Mouse (Mus musculus) kidney, embryonic 15.5 days (tissue): ENCODE measurements around the gene Tmem63a. TPM values are rescaled to one million over a fixed set of nuclear protein-coding genes. Genes with fewer than 3 reads are reported as not detected.

Experiments used
- ATAC-seq: fragments of 200-750 bp; cut with Nextera tagmentation; replicated peaks from 2 replicates; pipeline ENCODE4 v1.8.0; 2017; ENCODE audit warnings: moderate TSS enrichment; ENCODE audit not compliant: low FRiP score
- H3K27ac ChIP-seq: fragments of 300-500 bp; sonication (generic); 2 replicates; pipeline ENCODE4 v1.5.1; 2015; ENCODE audit warnings: mild to moderate bottlenecking, inconsistent platforms
- H3K27me3 ChIP-seq: fragments of 300-500 bp; sonication (generic); 2 replicates; pipeline ENCODE4 v1.6.1; 2015; ENCODE audit warnings: inconsistent platforms
- H3K36me3 ChIP-seq: fragments of 300-500 bp; sonication (generic); 2 replicates; pipeline ENCODE4 v1.6.1; 2015; ENCODE audit warnings: inconsistent platforms
- H3K4me1 ChIP-seq: fragments of 300-500 bp; sonication (generic); 2 replicates; pipeline ENCODE4 v1.6.1; 2015; ENCODE audit warnings: inconsistent platforms
- H3K4me2 ChIP-seq: fragments of 300-500 bp; sonication (generic); 2 replicates; pipeline ENCODE4 v1.6.1; 2015; ENCODE audit warnings: moderate library complexity, mild to moderate bottlenecking, inconsistent platforms
- H3K4me3 ChIP-seq: fragments of 300-500 bp; sonication (generic); replicated peaks from 2 replicates; pipeline ENCODE4 v1.5.1; 2015; ENCODE audit warnings: mild to moderate bottlenecking, inconsistent platforms
- H3K9ac ChIP-seq: fragments of 300-500 bp; sonication (generic); 2 replicates; pipeline ENCODE4 v1.6.1; 2015; ENCODE audit warnings: mild to moderate bottlenecking, inconsistent platforms
- H3K9me3 ChIP-seq: fragments of 300-500 bp; sonication (generic); replicated peaks from 2 replicates; pipeline ENCODE4 v1.6.1; 2016; ENCODE audit warnings: inconsistent platforms
- WGBS: fragments of 180-500 bp; shearing (Covaris S2); methylation state at CpG from one replicate; pipeline ENCODE4 v1.1.7; 2015; ENCODE audit warnings: mixed read lengths; 5-methylcytosine and 5-hydroxymethylcytosine counted together
- polyA plus RNA-seq: library from polyadenylated mRNA; unstranded; fragments of >200 nt; fragmentation: Nextera tagmentation; extraction: Ambion mirVana; gene quantifications from 2 replicates; pipeline ENCODE4 v1.2.1, GENCODE M21; 2015

Gene Tmem63a
- polyA plus RNA-seq, 1 experiment from 2014 or later, result 12.5 TPM

GRCm38 (mm10) chr1:181001217-181001616 is 59.1 kb downstream of the Tmem63a start:
- Histone ChIP-seq H3K4me3 (no peak overlapping the region), H3K27me3 (no peaks in the 10 kb centered on the region), H3K9me3 (no peaks in the 10 kb centered on the region), H3K4me2 (no peak overlapping the region), H3K36me3 (no peaks in the 10 kb centered on the region), H3K9ac (no peak overlapping the region), H3K27ac (peak overlapping the region; percentile 46; the same call in 1 of the 2 replicates), H3K4me1 (peaks cover 22% of the 10 kb centered on the region)
- ATAC-seq, result no peak
- 85% methylated on average over 3 of the region's 3 CpGs for WGBS

- Histone ChIP-seq H3K4me2 (no peak overlapping the region), H3K27ac (no peak overlapping the region), H3K36me3 (no peaks in the 10 kb centered on the region), H3K9ac (no peak overlapping the region), H3K4me3 (no peak overlapping the region), H3K9me3 (no peaks in the 10 kb centered on the region), H3K4me1 (peaks cover 22% of the 10 kb centered on the region), H3K27me3 (no peaks in the 10 kb centered on the region)
- no peak for ATAC-seq
- 97% methylated on average over 3 of the region's 3 CpGs for whole genome bisulfite sequencing
These were observed 59.5 kb downstream of the Tmem63a start for GRCm38 (mm10) chr1:181001621-181002020.

GRCm38 (mm10) chr1:181003790-181004189 is 61.6 kb downstream of the Tmem63a start:
- no peak for ATAC-seq
- no peak overlapping the region for H3K4me2 ChIP-seq
- peaks cover 22% of the 10 kb centered on the region for H3K4me1 ChIP-seq
- H3K9me3 ChIP-seq, result no peaks in the 10 kb centered on the region
- 78% methylated on average over 2 of the region's 2 CpGs for WGBS
- H3K27ac ChIP-seq, result no peak overlapping the region
- H3K27me3 ChIP-seq, result no peaks in the 10 kb centered on the region
- no peak overlapping the region for H3K4me3 ChIP-seq
- no peaks in the 10 kb centered on the region for H3K36me3 ChIP-seq
- H3K9ac ChIP-seq, result no peak overlapping the region

GRCm38 (mm10) chr1:181005331-181005730 is 63.2 kb downstream of the Tmem63a start:
- Histone ChIP-seq H3K36me3 (no peaks in the 10 kb centered on the region), H3K27me3 (no peaks in the 10 kb centered on the region), H3K4me3 (no peak overlapping the region), H3K9ac (no peak overlapping the region), H3K9me3 (no peaks in the 10 kb centered on the region), H3K4me1 (peaks cover 17% of the 10 kb centered on the region), H3K27ac (no peak overlapping the region), H3K4me2 (no peak overlapping the region)
- 79% methylated on average over 8 of the region's 8 CpGs for WGBS
- ATAC-seq, result no peak

GRCm38 (mm10) chr1:181007831-181008230 is 65.7 kb downstream of the Tmem63a start:
- no peak for ATAC-seq
- Histone ChIP-seq H3K9ac (no peak overlapping the region), H3K27ac (no peak overlapping the region), H3K9me3 (no peaks in the 10 kb centered on the region), H3K4me2 (no peak overlapping the region), H3K4me1 (peaks cover 18% of the 10 kb centered on the region), H3K4me3 (no peak overlapping the region), H3K27me3 (no peaks in the 10 kb centered on the region), H3K36me3 (no peaks in the 10 kb centered on the region)
- 84% methylated on average over 6 of the region's 6 CpGs for WGBS

GRCm38 (mm10) chr1:181008266-181008665 is 66.1 kb downstream of the Tmem63a start:
- Histone ChIP-seq H3K4me2 (no peak overlapping the region), H3K36me3 (no peaks in the 10 kb centered on the region), H3K27me3 (no peaks in the 10 kb centered on the region), H3K9me3 (no peaks in the 10 kb centered on the region), H3K27ac (no peak overlapping the region), H3K4me1 (peaks cover 18% of the 10 kb centered on the region), H3K4me3 (no peak overlapping the region), H3K9ac (no peak overlapping the region)
- ATAC-seq, result no peak
- WGBS, result 90% methylated on average over 2 of the region's 2 CpGs

- no peaks in the 10 kb centered on the region for H3K27me3 ChIP-seq
- no peaks in the 10 kb centered on the region for H3K9me3 ChIP-seq
- no peaks in the 10 kb centered on the region for H3K36me3 ChIP-seq
- H3K4me2 ChIP-seq, result no peak overlapping the region
- H3K4me3 ChIP-seq, result no peak overlapping the region
- peaks cover 18% of the 10 kb centered on the region for H3K4me1 ChIP-seq
- no peak overlapping the region for H3K9ac ChIP-seq
- 90% methylated on average over 4 of the region's 4 CpGs for WGBS
- no peak for ATAC-seq
- no peak overlapping the region for H3K27ac ChIP-seq
These were observed 67.0 kb downstream of the Tmem63a start for GRCm38 (mm10) chr1:181009011-181009590.

GRCm38 (mm10) chr1:181009754-181010153 is 67.6 kb downstream of the Tmem63a start:
- Histone ChIP-seq H3K4me2 (no peak overlapping the region), H3K36me3 (no peaks in the 10 kb centered on the region), H3K27me3 (no peaks in the 10 kb centered on the region), H3K9ac (no peak overlapping the region), H3K27ac (no peak overlapping the region), H3K4me1 (peaks cover 19% of the 10 kb centered on the region), H3K4me3 (no peak overlapping the region), H3K9me3 (no peaks in the 10 kb centered on the region)
- 59% methylated on average over 3 of the region's 3 CpGs for WGBS
- ATAC-seq, result no peak

GRCm38 (mm10) chr1:181010171-181010932 is 68.2 kb downstream of the Tmem63a start:
- Histone ChIP-seq H3K4me2 (no peak overlapping the region), H3K9ac (no peak overlapping the region), H3K4me1 (peaks cover 25% of the 10 kb centered on the region), H3K4me3 (no peak overlapping the region), H3K27me3 (no peaks in the 10 kb centered on the region), H3K36me3 (no peaks in the 10 kb centered on the region), H3K9me3 (no peaks in the 10 kb centered on the region), H3K27ac (peak overlapping the region; percentile 61)
- peak; percentile 76 for ATAC-seq
- WGBS, result 39% methylated on average over 4 of the region's 4 CpGs

- 57% methylated on average over 5 of the region's 5 CpGs for WGBS
- ATAC-seq, result no peak
These were observed 69.5 kb downstream of the Tmem63a start for GRCm38 (mm10) chr1:181011601-181012000.

GRCm38 (mm10) chr1:181012416-181012815 is 70.3 kb downstream of the Tmem63a start:
- no peak overlapping the region for H3K27ac ChIP-seq
- H3K4me1 ChIP-seq, result peaks cover 45% of the 10 kb centered on the region
- no peak for ATAC-seq
- H3K9me3 ChIP-seq, result no peaks in the 10 kb centered on the region
- WGBS, result 82% methylated on average over 3 of the region's 3 CpGs
- H3K27me3 ChIP-seq, result no peaks in the 10 kb centered on the region
- no peak overlapping the region for H3K4me2 ChIP-seq
- no peak overlapping the region for H3K9ac ChIP-seq
- H3K36me3 ChIP-seq, result no peaks in the 10 kb centered on the region
- no peak overlapping the region for H3K4me3 ChIP-seq

More at GRCm38 (mm10) chr1:181011601-181012000, 69.5 kb downstream of the Tmem63a start:
- no peaks in the 10 kb centered on the region for H3K36me3 ChIP-seq
- H3K27ac ChIP-seq, result peak overlapping the region; percentile 33; the same call in 1 of the 2 replicates
- no peak overlapping the region for H3K4me2 ChIP-seq
- H3K27me3 ChIP-seq, result no peaks in the 10 kb centered on the region
- peaks cover 38% of the 10 kb centered on the region for H3K4me1 ChIP-seq
- H3K9me3 ChIP-seq, result no peaks in the 10 kb centered on the region
- H3K9ac ChIP-seq, result no peak overlapping the region
- H3K4me3 ChIP-seq, result no peak overlapping the region

GRCm38 (mm10) chr1:181013446-181013845 is 71.3 kb downstream of the Tmem63a start:
- Histone ChIP-seq H3K9me3 (no peaks in the 10 kb centered on the region), H3K27me3 (peaks cover 8% of the 10 kb centered on the region; the same call in 1 of the 2 replicates), H3K4me2 (no peak overlapping the region), H3K9ac (no peak overlapping the region), H3K4me1 (peaks cover 47% of the 10 kb centered on the region), H3K27ac (no peak overlapping the region), H3K4me3 (no peak overlapping the region), H3K36me3 (no peaks in the 10 kb centered on the region)
- ATAC-seq, result no peak
- WGBS, result 82% methylated on average over 6 of the region's 6 CpGs
